Mouse (Mus musculus) frontal cortex, postnatal 10 days (tissue): ENCODE data around the gene Slc25a33.

ENCODE experiments used
- DNase-seq, 2 experiments: peaks; one replicate each; pipeline ENCODE4 v3.0.0; 2022; ENCODE audit warnings: low spot score in 2 of 2, mixed read lengths in 1 of 2

The Slc25a33 gene

GRCm38 (mm10) chr4:149794966-149795477 is 20.9 kb upstream of the Slc25a33 start:
- no peak for DNase-seq

DNA sequence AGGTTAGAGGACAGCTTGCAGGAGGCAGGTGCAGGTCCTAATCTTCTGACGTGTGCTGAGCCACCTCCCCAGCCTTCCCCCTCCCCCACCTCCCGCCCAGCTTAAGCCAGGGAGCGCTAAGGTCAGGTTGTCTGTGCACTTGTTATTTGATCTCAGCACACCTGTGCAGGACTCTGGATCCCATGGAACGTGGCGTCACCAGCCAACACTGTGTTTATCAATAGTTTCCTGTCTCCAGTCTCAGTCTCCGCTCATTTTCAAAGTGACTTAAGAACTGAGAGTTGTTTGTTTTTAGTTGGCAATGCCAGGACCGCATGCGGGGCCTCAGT is 19.9 kb upstream of the Slc25a33 start:
- DNase-seq = no peak

- DNase-seq = no peak
Observed at GRCm38 (mm10) chr4:149793156-149794009, 19.3 kb upstream of the Slc25a33 start.

GRCm38 (mm10) chr4:149792159-149792800 is 18.2 kb upstream of the Slc25a33 start:
- DNase-seq = no peak

GRCm38 (mm10) chr4:149791470-149791869 is 17.4 kb upstream of the Slc25a33 start:
- DNase-seq = no peak

DNA sequence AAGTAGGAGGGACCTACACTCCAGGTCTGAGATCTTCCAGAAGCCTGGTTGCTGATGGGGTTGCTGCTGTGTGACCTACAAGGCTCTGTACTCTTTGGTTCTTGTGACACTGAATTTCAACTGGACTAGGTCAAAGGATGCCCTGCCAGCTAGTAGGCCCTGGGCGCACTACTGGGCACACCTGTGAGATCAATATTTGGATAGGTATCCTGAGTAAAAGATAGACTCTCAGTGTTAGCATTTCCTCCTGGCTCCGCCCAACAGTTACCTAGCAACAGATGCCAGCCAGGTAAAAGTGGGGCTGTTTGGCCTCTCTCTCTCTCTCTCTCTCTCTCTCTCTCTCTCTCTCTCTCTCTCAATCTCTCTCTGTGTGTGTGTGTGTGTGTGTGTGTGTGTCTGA is 16.9 kb upstream of the Slc25a33 start:
- DNase-seq = no peak

DNA sequence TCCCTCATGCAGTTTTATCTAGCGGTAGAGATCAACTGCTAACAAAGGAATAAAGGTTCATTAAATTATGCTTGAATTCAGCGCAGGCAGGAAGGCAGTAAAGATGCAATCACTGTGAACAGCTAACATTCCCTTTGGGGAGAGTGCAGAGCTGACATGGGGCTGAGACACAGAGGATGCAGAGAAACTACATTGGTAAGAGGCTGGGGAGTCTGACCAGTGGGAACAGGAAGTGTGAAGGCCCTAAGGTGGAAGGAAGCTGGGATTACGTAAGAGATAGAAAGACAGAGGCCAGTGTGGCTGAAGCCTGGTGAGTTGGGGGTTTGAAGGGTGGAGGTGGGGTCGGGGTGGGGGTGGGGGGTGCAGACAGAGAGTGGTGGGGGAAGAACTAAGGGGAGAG is 16.5 kb upstream of the Slc25a33 start:
- DNase-seq = no peak

DNA sequence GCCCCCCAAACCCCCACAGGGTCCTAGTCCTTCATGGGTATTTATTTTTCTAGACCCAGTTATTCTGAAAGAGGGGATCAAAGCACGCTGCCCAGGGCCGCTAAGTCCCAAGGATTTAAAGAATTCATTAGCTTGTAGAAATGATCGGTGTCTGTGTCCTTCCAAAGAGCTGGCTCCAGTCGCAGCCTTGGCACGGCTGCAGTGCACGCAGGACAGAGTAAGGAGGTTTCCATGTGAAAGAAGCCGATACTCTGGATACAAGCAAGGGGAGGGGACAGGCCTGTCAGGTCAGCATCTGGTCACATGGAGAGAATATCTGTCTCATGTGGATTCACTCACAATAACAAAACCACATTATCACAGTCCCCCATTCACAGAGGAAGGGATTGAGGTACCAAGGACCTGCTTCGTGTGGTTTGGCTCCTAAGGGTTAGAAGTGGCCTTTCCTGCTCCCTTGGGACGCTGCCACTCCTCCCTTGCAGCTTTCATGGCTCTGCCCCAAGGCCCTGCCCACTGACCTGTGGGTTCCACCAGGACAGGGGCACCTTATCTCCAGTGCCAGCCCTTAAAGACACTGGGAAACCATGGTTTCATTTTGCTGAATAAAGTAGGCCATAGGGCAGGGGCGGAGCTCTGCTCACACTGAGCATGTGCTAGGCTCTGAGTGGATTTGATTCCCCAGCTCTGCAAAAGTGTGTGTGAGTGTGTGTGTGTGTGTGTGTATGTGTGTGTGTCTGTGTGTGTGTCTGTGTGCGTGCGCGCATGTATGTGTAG is 15.5 kb upstream of the Slc25a33 start:
- no peak for DNase-seq

DNA sequence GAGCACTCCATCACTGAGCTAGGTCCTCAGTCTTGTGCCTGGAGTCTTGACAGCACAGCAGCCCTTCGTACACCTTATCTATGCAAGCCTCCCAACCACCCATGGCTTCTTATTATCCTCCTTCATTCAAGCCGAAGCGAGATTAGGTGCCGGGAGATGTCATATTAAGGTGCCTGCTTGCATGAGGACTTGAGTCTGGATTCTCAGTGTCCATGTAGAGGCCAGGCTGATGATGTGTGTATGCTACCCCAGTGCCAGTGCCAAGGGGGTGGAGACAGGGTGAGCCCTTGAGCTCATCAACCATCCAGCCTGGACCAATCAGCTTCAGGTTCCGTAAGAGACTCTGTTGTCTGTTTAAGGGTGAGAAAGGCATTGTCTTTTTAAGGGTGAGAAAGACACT is 10.8 kb upstream of the Slc25a33 start:
- DNase-seq = no peak

DNA sequence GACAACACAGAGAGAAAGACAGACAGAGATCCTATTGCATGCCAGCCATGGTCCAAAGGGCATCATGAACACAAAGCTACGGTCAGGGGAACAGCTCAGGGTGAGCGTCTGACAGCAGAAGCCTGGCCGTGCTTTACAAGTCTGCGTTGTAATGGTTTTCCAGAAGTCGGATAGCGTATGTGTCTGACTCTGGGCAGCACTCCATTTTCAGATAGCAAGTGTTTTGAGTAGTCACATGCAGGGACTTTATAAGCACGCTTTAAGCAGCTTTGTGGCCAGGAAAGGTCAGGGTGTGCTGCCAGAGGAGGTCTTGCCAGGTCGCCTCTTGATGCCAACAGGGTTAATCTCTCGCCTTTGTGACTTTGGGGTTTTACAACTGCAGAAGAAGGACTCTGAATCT is 10.3 kb upstream of the Slc25a33 start:
- DNase-seq = no peak

GRCm38 (mm10) chr4:149782975-149783374 is 8.9 kb upstream of the Slc25a33 start:
- no peak for DNase-seq

DNA sequence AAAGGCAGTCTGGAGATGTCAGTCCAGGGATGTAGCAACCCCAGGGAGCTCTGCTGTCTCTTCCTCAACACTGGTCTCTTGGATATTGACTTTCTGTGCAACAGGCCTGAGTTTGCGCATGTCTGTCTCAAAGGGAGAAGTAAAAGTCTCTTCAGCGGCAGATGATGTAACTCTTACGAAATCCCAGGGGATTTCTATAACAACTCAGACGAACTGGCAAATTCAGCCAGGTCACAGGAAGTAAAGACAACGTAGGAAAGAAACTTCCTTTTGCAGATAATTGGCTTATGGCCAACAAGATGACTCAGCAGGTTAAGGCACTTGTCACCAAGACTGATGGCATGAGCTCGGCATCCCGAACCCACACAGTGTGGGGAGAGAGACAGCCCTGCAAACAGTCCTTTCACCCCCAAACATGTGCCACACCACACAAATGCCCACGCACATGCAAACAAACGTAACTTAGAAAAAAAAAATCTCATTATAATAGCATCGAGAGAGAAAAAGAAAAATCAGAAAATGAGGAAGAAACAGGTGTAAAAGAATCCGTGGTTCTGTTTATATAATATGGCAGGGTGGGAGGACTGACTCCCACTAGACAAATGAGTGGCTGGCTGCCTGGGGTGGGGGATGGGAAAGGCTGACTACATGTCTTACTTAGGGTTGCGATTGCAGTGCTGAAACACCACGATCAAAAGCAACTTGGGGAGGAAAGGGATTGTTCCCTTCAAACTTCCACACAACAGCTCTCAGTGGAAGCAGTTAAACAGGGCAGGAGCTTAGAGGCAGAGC is 6.7 kb upstream of the Slc25a33 start:
- no peak for DNase-seq

DNA sequence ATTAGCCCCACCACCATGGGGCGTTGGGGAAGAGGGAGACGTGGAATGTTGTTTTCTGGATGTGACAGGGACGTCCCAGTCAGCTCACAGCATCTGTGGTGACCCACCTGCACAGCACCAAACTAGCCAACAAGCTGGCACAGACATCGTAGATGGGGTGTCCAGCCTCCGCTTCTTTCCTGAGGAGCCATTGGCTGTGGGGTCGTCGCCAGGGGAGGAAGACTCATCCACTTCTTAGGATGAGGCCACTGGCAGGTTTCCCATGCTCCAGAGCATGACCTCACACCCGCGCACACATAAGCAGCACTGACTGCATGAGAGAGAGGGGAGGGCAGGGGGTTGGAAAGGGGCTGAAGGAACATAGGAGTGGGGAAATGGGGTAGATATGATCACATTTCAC is 5.9 kb upstream of the Slc25a33 start:
- DNase-seq = no peak

GRCm38 (mm10) chr4:149777126-149777525 is 3.0 kb upstream of the Slc25a33 start:
- no peak for DNase-seq

GRCm38 (mm10) chr4:149775760-149776362 is 1.8 kb upstream of the Slc25a33 start:
- DNase-seq = no peak

GRCm38 (mm10) chr4:149775330-149775729 is 1.3 kb upstream of the Slc25a33 start:
- DNase-seq = no peak

DNA sequence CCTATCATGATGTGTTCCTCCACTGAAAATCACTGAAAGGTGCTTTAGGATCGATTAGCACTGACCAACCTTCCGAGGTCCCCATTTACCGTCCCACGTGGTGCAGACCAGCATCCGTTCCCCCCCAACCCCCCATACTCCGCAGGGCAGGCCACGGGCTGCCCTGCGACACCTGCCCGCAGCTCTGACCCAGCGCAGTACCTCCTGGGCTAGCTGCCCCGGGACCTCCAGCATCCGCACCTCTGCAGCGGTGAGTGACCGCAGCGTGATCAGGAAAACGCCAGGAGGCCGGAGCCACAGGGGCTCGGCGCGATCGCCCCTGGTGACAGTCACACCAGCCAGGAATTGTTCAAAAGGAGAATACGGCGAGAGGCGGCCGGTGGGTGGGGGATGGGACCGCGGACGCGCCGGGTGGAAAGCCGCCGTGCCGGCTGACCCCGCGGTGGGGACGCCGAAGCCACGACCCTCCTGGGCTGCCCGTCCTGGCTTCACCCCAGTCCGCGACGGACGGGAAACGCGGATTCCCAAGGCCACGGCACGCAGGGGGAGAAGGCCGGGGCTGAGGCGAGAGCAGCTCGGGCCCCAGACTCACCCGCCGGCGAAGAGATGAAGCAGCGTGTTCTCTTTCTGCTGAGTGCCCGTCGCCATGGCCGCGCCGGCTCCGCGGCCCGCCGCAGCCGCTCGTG is 526 bp downstream of the Slc25a33 start:
- no peak for DNase-seq

DNA sequence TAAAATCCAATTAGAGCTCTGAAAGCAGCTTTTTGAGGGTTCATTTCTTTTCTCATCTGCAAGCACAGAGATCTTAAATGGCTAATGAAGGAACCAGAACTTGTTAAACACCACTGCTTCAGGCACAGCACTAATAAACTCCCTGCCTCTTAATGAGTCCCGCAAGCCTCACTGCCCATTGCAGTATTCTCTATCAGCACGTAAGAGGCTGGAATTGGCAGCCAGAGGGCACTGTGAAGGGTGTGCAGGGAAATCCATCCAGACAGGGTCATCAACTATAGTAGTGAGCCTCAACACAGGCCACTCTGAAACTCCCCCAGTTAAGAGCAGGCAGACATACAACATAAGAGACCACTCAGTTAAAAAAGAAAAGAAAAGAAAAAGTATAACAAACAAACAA is 1.7 kb downstream of the Slc25a33 start:
- no peak for DNase-seq

GRCm38 (mm10) chr4:149765201-149765600 is 8.9 kb downstream of the Slc25a33 start:
- DNase-seq = no peak

DNA sequence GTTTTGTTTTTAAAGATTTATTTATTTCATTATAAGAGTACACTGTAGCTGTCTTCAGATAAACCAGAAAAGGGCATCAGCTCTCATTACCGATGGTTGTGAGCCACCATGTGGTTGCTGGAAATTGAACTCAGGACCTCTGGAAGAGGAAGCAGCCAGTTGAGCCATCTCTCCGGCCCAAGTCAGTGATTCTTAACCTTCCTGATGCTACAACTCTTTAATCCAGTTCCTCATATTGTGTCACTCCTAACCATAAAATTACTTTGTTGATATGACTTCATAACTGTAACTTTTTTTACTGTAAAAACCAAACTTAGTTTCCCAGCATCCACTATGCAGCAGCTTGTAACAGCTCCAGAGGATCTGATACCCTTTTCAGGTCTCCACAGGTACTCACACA is 10.7 kb downstream of the Slc25a33 start:
- no peak for DNase-seq

GRCm38 (mm10) chr4:149759517-149759916 is 14.6 kb downstream of the Slc25a33 start:
- no peak for DNase-seq
